Mouse (Mus musculus): ENCODE measurements at regions not wholly inside any gene's neighbourhood (a gene's known extent, or its start where the extent isn't known, plus 50 kb on each side); places are given as distances from the start of the nearest gene placed in this dataset.

DNA sequence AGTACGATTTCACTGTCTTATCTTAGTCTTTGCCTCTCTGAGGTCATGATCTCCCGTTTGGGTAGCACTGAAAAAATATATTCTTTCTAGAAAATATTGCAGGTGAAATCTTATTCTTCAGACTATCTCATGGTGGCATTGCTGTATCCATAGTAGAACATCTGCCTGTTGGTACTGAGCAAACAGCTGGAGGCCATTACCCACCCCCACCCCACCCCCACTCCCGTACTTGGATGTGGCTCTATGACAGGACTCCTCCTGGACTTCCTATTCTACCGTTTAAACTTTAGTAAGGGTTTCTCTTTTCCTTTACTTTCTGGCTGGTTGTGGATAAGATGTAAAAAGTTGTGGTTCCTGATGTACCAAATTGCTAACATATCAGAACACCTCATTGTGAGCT lies 53.3 kb upstream of the Ccn2 start:
- Histone ChIP-seq H3K9me3 (ENCODE audit: low read length) (peaks cover 14% of the 10 kb centered on the region; the same call in 1 of the 2 replicates), H3K27me3 (ENCODE audit: insufficient read depth, low read length) (no peaks in the 10 kb centered on the region), H3K36me3 (ENCODE audit: insufficient read depth, low read length) (peaks cover 5% of the 10 kb centered on the region; the same call in 1 of the 2 replicates), H3K4me1 (replicated peaks; ENCODE audit: low read depth, low read length) (no peaks in the 10 kb centered on the region), H3K4me3 (replicated peaks; ENCODE audit: low read length) (no peak overlapping the region)
- TF ChIP-seq NANOG (IDR thresholded peaks at IDR 0.05; ENCODE audit: borderline replicate concordance, low read length), result no peak
- TF ChIP-seq CTCF (conservative IDR thresholded peaks at IDR 0.05; ENCODE audit: low read length), result no peak
- no peak for TF ChIP-seq POU5F1 (IDR thresholded peaks at IDR 0.05; ENCODE audit: borderline replicate concordance, low read length)

Data from E14TG2a.4 (cell line).